Mouse (Mus musculus) forebrain, embryonic 12.5 days (tissue): ENCODE data around the gene Tmem132c. TPM values are rescaled to one million over a fixed set of nuclear protein-coding genes. Genes with fewer than 3 reads are reported as not detected.

Experiments used
- ATAC-seq: fragments of 200-750 bp; cut with Nextera tagmentation; 2 replicates; pipeline ENCODE4 v1.8.0; 2017; ENCODE audit warnings: moderate TSS enrichment; ENCODE audit not compliant: low FRiP score
- H3K27ac ChIP-seq: fragments of 300-500 bp; sonication (generic); 2 replicates; pipeline ENCODE4 v1.5.1; 2016; ENCODE audit warnings: mild to moderate bottlenecking
- H3K27me3 ChIP-seq: fragments of 300-500 bp; sonication (generic); 2 replicates; pipeline ENCODE4 v1.6.1; 2016; ENCODE audit warnings: mild to moderate bottlenecking
- H3K36me3 ChIP-seq: fragments of 300-500 bp; sonication (generic); replicated peaks from 2 replicates; pipeline ENCODE4 v1.6.1; 2016; ENCODE audit warnings: mild to moderate bottlenecking
- H3K4me1 ChIP-seq: fragments of 300-500 bp; sonication (generic); 2 replicates; pipeline ENCODE4 v1.6.1; 2016
- H3K4me2 ChIP-seq: fragments of 300-500 bp; sonication (generic); 2 replicates; pipeline ENCODE4 v1.6.1; 2016; ENCODE audit warnings: mild to moderate bottlenecking, moderate library complexity
- H3K4me3 ChIP-seq: fragments of 300-500 bp; sonication (generic); replicated peaks from 2 replicates; pipeline ENCODE4 v1.5.1; 2016; ENCODE audit warnings: mild to moderate bottlenecking
- H3K9ac ChIP-seq: fragments of 300-500 bp; sonication (generic); 2 replicates; pipeline ENCODE4 v1.6.1; 2016; ENCODE audit warnings: mild to moderate bottlenecking
- H3K9me3 ChIP-seq: fragments of 300-500 bp; sonication (generic); 2 replicates; pipeline ENCODE4 v1.6.1; 2016
- WGBS: fragments of 180-500 bp; shearing (Covaris S2); methylation state at CpG from one replicate; pipeline ENCODE4 v1.1.7; 2016; 5-methylcytosine and 5-hydroxymethylcytosine counted together
- polyA plus RNA-seq: library from polyadenylated mRNA; unstranded; fragments of >200 nt; fragmentation: Nextera tagmentation; extraction: Ambion mirVana; gene quantifications from 2 replicates; pipeline ENCODE4 v1.2.1, GENCODE M21; 2016

Tmem132c gene
- polyA plus RNA-seq, 1 experiment from 2014 or later, result 20.9 TPM

GRCm38 (mm10) chr5:127241925-127242762 is 536 bp downstream of the Tmem132c start:
- no peak overlapping the region for H3K27ac ChIP-seq
- H3K9me3 ChIP-seq, result peaks cover 5% of the 10 kb centered on the region; the same call in 1 of the 2 replicates
- H3K36me3 ChIP-seq, result no peaks in the 10 kb centered on the region
- H3K9ac ChIP-seq, result peak overlapping the region; percentile 65
- under 1% methylated on average over 70 of the region's 73 CpGs for WGBS
- peak; percentile 76; the same call in 1 of the 2 replicates for ATAC-seq
- H3K27me3 ChIP-seq, result peaks cover 64% of the 10 kb centered on the region
- H3K4me3 ChIP-seq, result peak overlapping the region; percentile 68
- H3K4me1 ChIP-seq, result peaks cover 32% of the 10 kb centered on the region
- peak overlapping the region; percentile 86 for H3K4me2 ChIP-seq

GRCm38 (mm10) chr5:127242763-127243160 is 1.2 kb downstream of the Tmem132c start:
- H3K4me2 ChIP-seq, result peak overlapping the region; percentile 86
- peak overlapping the region; percentile 68 for H3K4me3 ChIP-seq
- no peak overlapping the region for H3K27ac ChIP-seq
- H3K36me3 ChIP-seq, result no peaks in the 10 kb centered on the region
- H3K9me3 ChIP-seq, result peaks cover 5% of the 10 kb centered on the region; the same call in 1 of the 2 replicates
- 0% methylated on average over 13 of the region's 13 CpGs for WGBS
- H3K4me1 ChIP-seq, result peaks cover 32% of the 10 kb centered on the region
- peak overlapping the region; percentile 65 for H3K9ac ChIP-seq
- H3K27me3 ChIP-seq, result peaks cover 59% of the 10 kb centered on the region
- ATAC-seq, result no peak

GRCm38 (mm10) chr5:127243209-127243608 is 1.6 kb downstream of the Tmem132c start:
- Histone ChIP-seq H3K36me3 (no peaks in the 10 kb centered on the region), H3K27ac (no peak overlapping the region), H3K4me3 (peak overlapping the region; percentile 68), H3K9me3 (peaks cover 5% of the 10 kb centered on the region; the same call in 1 of the 2 replicates), H3K4me1 (peaks cover 32% of the 10 kb centered on the region), H3K4me2 (peak overlapping the region; percentile 86), H3K9ac (peak overlapping the region; percentile 54), H3K27me3 (peaks cover 55% of the 10 kb centered on the region)
- ATAC-seq, result no peak
- WGBS, result under 1% methylated on average over 16 of the region's 16 CpGs

- Histone ChIP-seq H3K36me3 (no peaks in the 10 kb centered on the region), H3K4me1 (peaks cover 32% of the 10 kb centered on the region), H3K27me3 (peaks cover 51% of the 10 kb centered on the region), H3K4me2 (peak overlapping the region; percentile 86), H3K9ac (peak overlapping the region; percentile 54), H3K27ac (no peak overlapping the region), H3K9me3 (peaks cover 5% of the 10 kb centered on the region; the same call in 1 of the 2 replicates), H3K4me3 (peak overlapping the region; percentile 68)
- ATAC-seq, result no peak
- 10% methylated on average over 13 of the region's 13 CpGs for WGBS
Measured at GRCm38 (mm10) chr5:127243611-127244010, 2.0 kb downstream of the Tmem132c start.

GRCm38 (mm10) chr5:127253263-127253662 is 11.7 kb downstream of the Tmem132c start:
- no peak for ATAC-seq
- WGBS, result 67% methylated on average over 2 of the region's 2 CpGs
- Histone ChIP-seq H3K4me2 (no peak overlapping the region), H3K36me3 (no peaks in the 10 kb centered on the region), H3K4me1 (no peaks in the 10 kb centered on the region), H3K4me3 (no peak overlapping the region), H3K9ac (no peak overlapping the region), H3K9me3 (peaks cover 8% of the 10 kb centered on the region; the same call in 1 of the 2 replicates), H3K27ac (no peak overlapping the region), H3K27me3 (no peaks in the 10 kb centered on the region)

GRCm38 (mm10) chr5:127256947-127257610 is 15.5 kb downstream of the Tmem132c start:
- no peak overlapping the region for H3K4me2 ChIP-seq
- H3K9me3 ChIP-seq, result peaks cover 8% of the 10 kb centered on the region; the same call in 1 of the 2 replicates
- H3K9ac ChIP-seq, result no peak overlapping the region
- H3K27ac ChIP-seq, result no peak overlapping the region
- WGBS, result 76% methylated on average over 11 of the region's 11 CpGs
- no peaks in the 10 kb centered on the region for H3K4me1 ChIP-seq
- no peak overlapping the region for H3K4me3 ChIP-seq
- H3K36me3 ChIP-seq, result no peaks in the 10 kb centered on the region
- no peaks in the 10 kb centered on the region for H3K27me3 ChIP-seq
- ATAC-seq, result no peak

GRCm38 (mm10) chr5:127262136-127262535 is 20.5 kb downstream of the Tmem132c start:
- peaks cover 3% of the 10 kb centered on the region; the same call in 1 of the 2 replicates for H3K4me1 ChIP-seq

GRCm38 (mm10) chr5:127271145-127271544 is 29.5 kb downstream of the Tmem132c start:
- Histone ChIP-seq H3K4me2 (no peak overlapping the region), H3K36me3 (no peaks in the 10 kb centered on the region), H3K9ac (no peak overlapping the region), H3K27ac (no peak overlapping the region), H3K4me3 (no peak overlapping the region), H3K4me1 (no peaks in the 10 kb centered on the region), H3K27me3 (no peaks in the 10 kb centered on the region), H3K9me3 (no peaks in the 10 kb centered on the region)
- ATAC-seq, result no peak
- WGBS, result 41% methylated on average over 3 of the region's 3 CpGs

More at GRCm38 (mm10) chr5:127262136-127262535, 20.5 kb downstream of the Tmem132c start:
- no peak for ATAC-seq
- Histone ChIP-seq H3K9ac (no peak overlapping the region), H3K27me3 (no peaks in the 10 kb centered on the region), H3K4me2 (no peak overlapping the region), H3K36me3 (no peaks in the 10 kb centered on the region), H3K9me3 (no peaks in the 10 kb centered on the region), H3K27ac (no peak overlapping the region), H3K4me3 (no peak overlapping the region)
- WGBS, result 75% methylated on average over 5 of the region's 5 CpGs

GRCm38 (mm10) chr5:127279462-127279861 is 37.9 kb downstream of the Tmem132c start:
- Histone ChIP-seq H3K36me3 (no peaks in the 10 kb centered on the region), H3K4me3 (no peak overlapping the region), H3K4me2 (no peak overlapping the region), H3K27me3 (no peaks in the 10 kb centered on the region; the same call in 1 of the 2 replicates), H3K9me3 (no peaks in the 10 kb centered on the region), H3K4me1 (peaks cover 10% of the 10 kb centered on the region), H3K27ac (no peak overlapping the region), H3K9ac (no peak overlapping the region)
- no peak for ATAC-seq
- 69% methylated on average over 9 of the region's 9 CpGs for WGBS

GRCm38 (mm10) chr5:127281186-127281585 is 39.6 kb downstream of the Tmem132c start:
- 78% methylated on average over 4 of the region's 4 CpGs for WGBS
- H3K27ac ChIP-seq, result no peak overlapping the region

GRCm38 (mm10) chr5:127282539-127283123 is 41.0 kb downstream of the Tmem132c start:
- WGBS, result 70% methylated on average over 6 of the region's 6 CpGs
- Histone ChIP-seq H3K9ac (no peak overlapping the region), H3K27ac (no peak overlapping the region), H3K4me3 (no peak overlapping the region), H3K36me3 (no peaks in the 10 kb centered on the region), H3K4me1 (peaks cover 10% of the 10 kb centered on the region), H3K9me3 (no peaks in the 10 kb centered on the region), H3K27me3 (no peaks in the 10 kb centered on the region; the same call in 1 of the 2 replicates), H3K4me2 (no peak overlapping the region)
- ATAC-seq, result no peak

More at GRCm38 (mm10) chr5:127281186-127281585, 39.6 kb downstream of the Tmem132c start:
- no peak for ATAC-seq
- Histone ChIP-seq H3K36me3 (no peaks in the 10 kb centered on the region), H3K4me3 (no peak overlapping the region), H3K9me3 (no peaks in the 10 kb centered on the region), H3K4me2 (no peak overlapping the region), H3K27me3 (no peaks in the 10 kb centered on the region; the same call in 1 of the 2 replicates), H3K4me1 (peaks cover 10% of the 10 kb centered on the region), H3K9ac (no peak overlapping the region)

- ATAC-seq, result no peak
- Histone ChIP-seq H3K27me3 (no peaks in the 10 kb centered on the region; the same call in 1 of the 2 replicates), H3K27ac (no peak overlapping the region), H3K4me3 (no peak overlapping the region), H3K9ac (no peak overlapping the region), H3K4me2 (no peak overlapping the region), H3K4me1 (peaks cover 11% of the 10 kb centered on the region), H3K9me3 (no peaks in the 10 kb centered on the region), H3K36me3 (no peaks in the 10 kb centered on the region)
- 40% methylated on average over 5 of the region's 5 CpGs for WGBS
Measured at GRCm38 (mm10) chr5:127286886-127287285, 45.3 kb downstream of the Tmem132c start.
